ENCODE assay signal across 12 mouse cellular contexts in the genomic region with DNA sequence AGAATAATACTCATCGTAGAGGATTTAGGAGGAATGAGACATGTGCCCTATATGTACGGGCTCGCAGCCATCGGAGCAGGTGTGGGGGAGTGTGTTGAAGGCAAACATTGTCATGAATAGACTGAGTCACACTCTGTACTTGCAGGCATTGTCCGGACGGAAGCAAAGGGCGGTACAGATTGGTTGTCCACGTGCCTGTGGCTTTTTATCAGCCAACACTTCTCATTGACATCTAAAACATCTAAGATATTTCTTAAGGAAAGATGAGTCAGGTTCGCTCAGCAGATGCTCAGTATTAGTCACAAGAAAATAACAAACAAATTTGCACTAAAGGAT.
DNase-seq lines count a peak whose midpoint lies in the region; ATAC-seq and TF ChIP-seq lines count a peak whose summit lies in the region.
"Had no signal": no experiment of that assay in that cellular context is flagged by ENCODE, and none has a peak within 500 bp of the region (broad histone marks: within the 10 kb centered on the region; RNA-seq: fewer than 3 reads in every experiment).

No protein-coding gene starts in this region.

- H3K4me2 ChIP-seq in intestine, embryonic 14.5 days (ENCODE audit: low read length), result no peak overlapping the region
- no peak overlapping the region for H3K4me2 ChIP-seq in intestine, postnatal 0 days (replicated peaks; ENCODE audit: low read depth)
- no peak overlapping the region for H3K4me2 ChIP-seq in stomach, postnatal 0 days (replicated peaks; ENCODE audit: low read depth)
- H3K4me2 ChIP-seq: lung, embryonic 14.5 days had no signal

- no peaks in the 10 kb centered on the region for H3K27me3 ChIP-seq in intestine, embryonic 14.5 days (replicated peaks; ENCODE audit: control insufficient read depth, insufficient read depth, low read length)
- H3K27me3 ChIP-seq in intestine, postnatal 0 days (replicated peaks; ENCODE audit: control insufficient read depth, insufficient read depth, low read length), result no peaks in the 10 kb centered on the region
- no peaks in the 10 kb centered on the region; the same call in 1 of the 2 replicates for H3K27me3 ChIP-seq in stomach, postnatal 0 days (ENCODE audit: control insufficient read depth, insufficient read depth, low read length)
- H3K27me3 ChIP-seq: midbrain, embryonic 12.5 days had no signal

- H3K9ac ChIP-seq in intestine, embryonic 14.5 days (ENCODE audit: low read length), result no peak overlapping the region
- no peak overlapping the region for H3K9ac ChIP-seq in intestine, postnatal 0 days (ENCODE audit: low read depth, low read length)
- H3K9ac ChIP-seq in stomach, postnatal 0 days (ENCODE audit: low read length), result no peak overlapping the region
- H3K9ac ChIP-seq: lung, embryonic 14.5 days; midbrain, embryonic 12.5 days had no signal

- H3K36me3 ChIP-seq in intestine, embryonic 14.5 days (ENCODE audit: control insufficient read depth, insufficient read depth, low read length), result no peaks in the 10 kb centered on the region
- H3K36me3 ChIP-seq in intestine, postnatal 0 days (ENCODE audit: control insufficient read depth, insufficient read depth), result no peaks in the 10 kb centered on the region
- no peaks in the 10 kb centered on the region for H3K36me3 ChIP-seq in stomach, postnatal 0 days (ENCODE audit: control insufficient read depth, insufficient read depth, low read length)
- H3K36me3 ChIP-seq: midbrain, embryonic 12.5 days had no signal

- H3K4me1 ChIP-seq in intestine, embryonic 14.5 days (replicated peaks; ENCODE audit: control insufficient read depth, insufficient read depth, low read length), result no peaks in the 10 kb centered on the region
- no peaks in the 10 kb centered on the region for H3K4me1 ChIP-seq in intestine, postnatal 0 days (replicated peaks; ENCODE audit: control insufficient read depth, insufficient read depth, low read length)
- H3K4me1 ChIP-seq in stomach, postnatal 0 days (replicated peaks; ENCODE audit: control insufficient read depth, insufficient read depth), result no peaks in the 10 kb centered on the region

- H3K4me3 ChIP-seq in intestine, embryonic 14.5 days (ENCODE audit: low read depth, low read length), result no peak overlapping the region
- H3K4me3 ChIP-seq in intestine, postnatal 0 days (ENCODE audit: low read depth, low read length), result no peak overlapping the region
- H3K4me3 ChIP-seq in stomach, postnatal 0 days (ENCODE audit: low read depth, low read length), result no peak overlapping the region
- H3K4me3 ChIP-seq: midbrain, embryonic 12.5 days had no signal

- peak; percentile 36 for DNase-seq in intestine, embryonic 14.5 days (ENCODE audit: low spot score)
- peak; percentile 59 to 77 for DNase-seq in right cerebral cortex, adult 2 months (ENCODE audit: low spot score in 2 of 2)
- no peak for DNase-seq in right cerebral cortex, postnatal 14 days
- peak; percentile 10 to 29 for DNase-seq in left cerebral cortex, postnatal 14 days (ENCODE audit: low spot score in 2 of 2)
- peak; percentile 28 for DNase-seq in stomach, postnatal 0 days (ENCODE audit: low spot score)
- no peak for DNase-seq in cerebellum, postnatal 36 days
- DNase-seq: kidney, adult 8-10 months; lung, embryonic 14.5 days had no signal

- 88% methylated on average over 9 of the region's 9 CpGs for WGBS in intestine, embryonic 14.5 days
- 78% methylated on average over 9 of the region's 9 CpGs for WGBS in intestine, postnatal 0 days
- 43% methylated on average over 9 of the region's 9 CpGs for WGBS in stomach, postnatal 0 days

- peaks cover 2% of the 10 kb centered on the region; the same call in 1 of the 2 replicates for H3K9me3 ChIP-seq in intestine, embryonic 14.5 days (ENCODE audit: control insufficient read depth, low read length)
- H3K9me3 ChIP-seq in intestine, postnatal 0 days (ENCODE audit: control insufficient read depth), result no peaks in the 10 kb centered on the region
- H3K9me3 ChIP-seq in stomach, postnatal 0 days (ENCODE audit: control insufficient read depth, low read length), result no peaks in the 10 kb centered on the region

- no peak for ATAC-seq in intestine, embryonic 14.5 days (replicated peaks; ENCODE audit: low FRiP score, low TSS enrichment, low read depth)
- ATAC-seq in intestine, postnatal 0 days, result no peak
- peak; percentile 72 for ATAC-seq in stomach, postnatal 0 days (ENCODE audit: low FRiP score, low TSS enrichment)
- no peak for ATAC-seq in megakaryocyte-erythroid progenitor cell, adult 5-6 weeks (replicated peaks; ENCODE audit: low FRiP score, low TSS enrichment, poor library complexity, severe bottlenecking)
- ATAC-seq: activated CD4-positive, CD25-positive, alpha-beta regulatory T cell, adult 4 months had no signal

- intact Hi-C loops in left cerebral cortex, postnatal 14 days (cut with DNase I), result no loop called here

- TF ChIP-seq CTCF in intestine, postnatal 0 days (IDR thresholded peaks at IDR 0.05; ENCODE audit: low read depth), result no peak
- TF ChIP-seq CTCF in stomach, postnatal 0 days (IDR thresholded peaks at IDR 0.05; ENCODE audit: low read depth), result no peak

- no peak for TF ChIP-seq EP300 in stomach, postnatal 0 days (optimal IDR thresholded peaks at IDR 0.05)

- H3K27ac ChIP-seq in intestine, embryonic 14.5 days (ENCODE audit: low read depth), result no peak overlapping the region
- no peak overlapping the region for H3K27ac ChIP-seq in intestine, postnatal 0 days (ENCODE audit: low read depth, low read length)
- no peak overlapping the region for H3K27ac ChIP-seq in stomach, postnatal 0 days (replicated peaks)
- H3K27ac ChIP-seq: midbrain, embryonic 12.5 days had no signal

Comparison
In these comparisons a context has a peak if more than half of its experiments do, and no peak if none do; other contexts are left out.
1. DNase-seq: peak in intestine, embryonic 14.5 days (single experiment), right cerebral cortex, adult 2 months (2 of 2), left cerebral cortex, postnatal 14 days (2 of 2) and stomach, postnatal 0 days (single experiment); none in right cerebral cortex, postnatal 14 days (single experiment) and cerebellum, postnatal 36 days (0 of 2).